Mouse (Mus musculus) small intestine, adult 2 months (tissue): ENCODE data around the gene Klhdc1.

Source experiments
- CTCF ChIP-seq: fragments of 200-500 bp; IDR thresholded peaks from 2 replicates; pipeline ENCODE4 v1.5.1; 2012; ENCODE audit warnings: low read depth, mild to moderate bottlenecking, control low read depth, inconsistent platforms, low read length, moderate library complexity, mixed read lengths; ENCODE audit not compliant: insufficient replicate concordance, insufficient read length; ENCODE audit errors: extremely low read depth
- POLR2A ChIP-seq: fragments of 200-500 bp; IDR thresholded peaks from 2 replicates; pipeline ENCODE4 v1.6.1; 2012; ENCODE audit warnings: low read depth, mild to moderate bottlenecking, control low read depth, inconsistent platforms, low read length, moderate library complexity

GRCm38 (mm10) chr12:69235782-69236181 is 5.2 kb upstream of the Klhdc1 start:
- no peak for TF ChIP-seq CTCF
- TF ChIP-seq POLR2A, result no peak
